Mouse (Mus musculus) erythroblast, embryonic 14.5 days (primary cell): ENCODE measurements around the gene Asz1.

Experiments used
- GATA1 ChIP-seq: IDR thresholded peaks from 2 replicates; pipeline ENCODE4 v1.6.1; 2012; ENCODE audit warnings: low read length, inconsistent platforms, mixed read lengths
- TAL1 ChIP-seq: IDR thresholded peaks from 3 replicates; pipeline ENCODE4 v1.6.1; 2012; ENCODE audit warnings: low read length, inconsistent platforms, mixed read lengths

- TF ChIP-seq GATA1 (no peak), TAL1 (no peak)
These were observed 57.2 kb downstream of the Asz1 start for GRCm38 (mm10) chr6:18051702-18052101.
